Mouse (Mus musculus): ENCODE data around the gene Psme1.

Gene Psme1

DNA sequence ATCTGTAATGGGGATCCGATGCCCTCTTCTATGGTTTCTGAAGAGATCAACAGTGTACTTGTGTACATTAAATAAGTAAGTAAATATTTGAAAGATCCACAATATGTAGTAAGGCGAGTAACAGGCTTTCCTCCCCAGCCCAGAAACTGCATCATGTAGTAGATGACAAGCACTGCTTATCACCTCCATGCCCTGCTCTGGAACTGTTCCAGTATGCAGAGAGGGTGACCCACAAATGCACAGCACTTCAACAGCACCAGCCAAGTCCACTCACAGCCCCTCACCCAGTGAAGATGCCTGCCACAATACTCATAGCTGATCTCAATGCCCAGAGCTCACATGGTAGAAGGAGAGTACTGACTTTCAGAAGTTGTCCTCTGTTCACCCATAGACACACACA, 7.3 kb upstream of the Psme1 start:
- DNase-seq (ENCODE audit: low read depth, low spot score): no peak

DNA sequence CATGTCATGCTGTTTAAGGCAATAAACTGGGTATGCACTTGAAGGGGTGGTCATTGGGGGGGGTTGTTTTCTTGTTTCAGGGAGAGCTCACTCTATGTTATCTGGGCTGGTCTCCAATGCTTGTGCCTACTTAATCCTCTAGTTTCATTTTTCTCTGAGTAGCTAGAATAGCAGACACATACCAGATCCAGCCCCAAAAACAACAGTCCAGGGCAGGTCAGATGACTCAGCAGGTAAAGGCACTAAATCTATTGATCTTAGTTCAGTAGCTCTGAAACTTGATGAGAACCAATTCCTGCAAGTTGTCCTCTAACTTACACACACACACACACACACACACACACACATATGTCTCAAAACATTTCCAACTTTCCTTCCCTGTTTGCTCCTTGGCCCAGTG, 6.2 kb upstream of the Psme1 start:
- no peak for DNase-seq (ENCODE audit: low read depth, low spot score)

DNA sequence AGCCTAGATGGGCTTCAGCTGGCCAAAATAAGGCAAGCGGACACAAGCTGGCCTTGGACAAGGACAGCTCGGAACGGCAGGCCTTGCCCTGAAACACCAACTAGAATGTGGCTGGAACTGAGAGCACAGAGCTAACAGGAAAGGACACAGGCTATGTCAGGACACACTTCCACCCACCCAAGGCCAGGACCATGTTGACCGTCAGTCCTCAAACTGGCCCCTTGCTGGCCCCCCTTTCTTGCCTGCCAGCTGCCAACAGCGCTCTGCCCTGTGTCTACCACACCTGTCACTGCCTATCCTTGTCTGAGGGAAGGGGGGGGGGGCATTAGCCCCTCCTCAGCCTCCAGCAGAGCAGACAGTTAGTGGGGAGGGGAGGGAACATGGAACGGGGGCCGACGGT, 2.6 kb upstream of the Psme1 start, which contains the start of gene Fitm1:
Gene Fitm1, plus strand, starts transcription at position 316 of the 400 bp plus-strand sequence.
- no peak for DNase-seq (ENCODE audit: low read depth, low spot score)

DNA sequence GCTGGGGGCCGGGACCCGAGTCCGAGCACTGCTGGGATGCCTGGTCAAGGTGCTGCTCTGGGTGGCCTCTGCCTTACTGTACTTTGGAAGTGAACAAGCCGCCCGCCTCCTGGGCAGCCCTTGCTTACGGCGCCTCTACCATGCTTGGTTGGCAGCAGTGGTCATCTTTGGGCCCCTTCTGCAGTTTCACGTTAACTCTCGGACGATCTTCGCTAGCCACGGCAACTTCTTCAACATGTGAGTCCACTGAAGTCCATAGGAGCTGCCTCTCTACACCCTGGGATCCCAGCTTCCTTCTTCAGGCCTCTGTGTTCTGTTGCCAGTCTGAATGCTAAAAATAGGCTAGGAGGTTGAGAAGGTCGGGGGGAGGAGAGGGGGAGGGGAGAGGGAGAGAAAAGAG, 2.2 kb upstream of the Psme1 start:
- DNase-seq (ENCODE audit: low read depth, low spot score): no peak

DNA sequence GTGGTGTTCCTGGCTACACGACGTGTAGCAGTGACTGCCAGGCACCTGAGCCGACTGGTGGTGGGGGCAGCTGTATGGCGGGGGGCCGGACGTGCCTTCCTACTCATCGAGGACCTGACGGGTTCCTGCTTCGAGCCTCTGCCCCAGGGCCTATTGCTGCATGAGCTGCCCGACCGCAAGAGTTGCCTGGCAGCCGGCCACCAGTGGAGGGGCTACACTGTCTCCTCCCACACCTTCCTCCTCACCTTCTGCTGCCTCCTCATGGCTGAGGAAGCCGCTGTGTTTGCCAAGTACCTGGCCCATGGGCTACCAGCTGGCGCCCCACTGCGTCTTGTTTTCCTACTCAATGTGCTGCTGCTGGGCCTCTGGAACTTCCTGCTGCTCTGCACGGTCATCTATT, 1.5 kb upstream of the Psme1 start:
- no peak for DNase-seq (ENCODE audit: low read depth, low spot score)

DNA sequence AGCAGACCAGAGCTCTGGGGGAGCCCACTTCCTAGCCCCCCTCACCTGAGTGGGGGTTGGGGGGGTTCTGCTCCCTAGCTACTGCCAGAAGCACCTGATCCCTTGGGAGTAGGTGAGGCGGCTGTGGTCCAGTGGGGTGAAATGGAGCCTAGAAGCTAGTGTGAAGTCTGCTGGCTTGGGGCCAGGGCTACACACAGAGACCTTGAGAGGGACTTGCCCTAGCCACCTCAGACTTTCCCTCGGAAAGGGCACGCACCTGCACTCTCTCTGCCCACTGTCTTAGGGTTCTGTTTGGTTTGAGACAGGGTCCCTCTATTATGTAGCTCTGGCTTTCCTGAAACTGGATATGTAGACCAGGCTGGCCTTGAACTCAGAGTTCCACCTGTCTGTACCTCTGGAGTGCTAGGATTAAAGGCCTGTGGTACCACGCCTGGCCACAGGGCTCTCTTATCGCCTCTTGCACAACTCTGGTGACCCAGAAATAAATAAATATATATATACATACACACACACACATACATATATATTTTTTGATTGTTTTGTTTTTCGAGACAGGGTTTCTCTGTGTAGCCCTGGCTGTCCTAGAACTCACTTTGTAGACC, 846 bp downstream of the Psme1 start:
- DNase-seq (ENCODE audit: low read depth, low spot score): no peak

DNA sequence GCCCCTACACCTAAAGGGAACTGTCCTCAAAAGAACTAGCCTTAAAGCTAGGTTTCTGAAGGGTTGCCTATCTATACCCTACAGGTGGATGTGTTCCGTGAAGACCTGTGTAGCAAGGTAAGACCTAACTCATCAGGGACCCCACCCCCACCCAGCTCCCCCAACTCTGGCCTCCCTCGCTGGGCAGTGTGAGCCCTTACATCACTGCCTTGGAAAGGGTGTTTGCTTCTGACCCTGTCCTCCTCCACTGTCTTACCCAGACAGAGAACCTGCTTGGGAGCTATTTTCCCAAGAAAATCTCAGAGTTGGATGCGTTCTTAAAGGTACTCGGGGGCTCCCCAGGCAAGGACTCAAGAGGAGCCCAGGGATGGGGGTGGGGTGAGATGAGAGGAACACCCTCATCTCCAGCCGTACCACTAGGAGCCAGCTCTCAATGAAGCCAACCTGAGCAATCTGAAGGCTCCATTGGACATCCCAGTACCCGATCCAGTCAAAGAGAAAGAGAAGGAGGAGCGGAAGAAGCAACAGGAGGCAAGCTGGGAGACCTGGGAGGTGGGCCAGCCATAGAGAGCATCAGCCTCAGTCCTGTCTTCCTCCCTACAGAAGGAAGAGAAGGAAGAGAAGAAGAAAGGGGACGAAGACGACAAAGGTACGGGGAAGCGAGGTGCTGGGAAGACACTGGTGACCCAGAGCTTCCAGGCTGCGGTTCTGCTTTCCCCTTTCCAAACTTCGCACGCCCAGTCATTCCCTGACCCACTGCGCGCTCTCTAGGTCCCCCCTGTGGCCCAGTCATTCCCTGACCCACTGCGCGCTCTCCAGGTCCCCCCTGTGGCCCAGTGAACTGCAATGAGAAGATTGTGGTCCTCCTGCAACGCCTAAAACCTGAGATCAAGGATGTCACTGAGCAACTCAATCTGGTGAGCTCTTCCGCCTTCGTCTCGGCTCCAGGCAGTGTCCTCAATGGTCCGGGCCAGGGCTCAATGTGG, 1.9 kb downstream of the Psme1 start:
- no peak for DNase-seq (ENCODE audit: low read depth, low spot score)

DNA sequence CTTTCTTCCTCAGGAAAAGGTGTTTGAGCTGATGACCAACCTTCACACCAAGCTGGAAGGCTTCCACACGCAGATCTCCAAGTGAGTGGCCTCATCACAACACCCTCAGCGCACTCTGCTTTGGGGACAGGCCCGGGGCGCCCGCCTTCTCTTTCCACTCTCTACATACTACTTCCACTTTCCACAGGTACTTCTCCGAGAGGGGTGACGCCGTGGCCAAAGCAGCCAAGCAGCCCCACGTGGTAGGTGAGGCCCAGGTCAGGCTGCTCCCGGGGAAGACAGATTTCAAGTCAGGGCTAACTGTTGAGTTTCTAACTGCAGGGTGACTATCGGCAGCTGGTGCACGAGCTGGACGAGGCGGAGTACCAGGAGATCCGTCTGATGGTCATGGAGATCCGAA, 2.8 kb downstream of the Psme1 start:
- no peak for DNase-seq (ENCODE audit: low read depth, low spot score)

DNA sequence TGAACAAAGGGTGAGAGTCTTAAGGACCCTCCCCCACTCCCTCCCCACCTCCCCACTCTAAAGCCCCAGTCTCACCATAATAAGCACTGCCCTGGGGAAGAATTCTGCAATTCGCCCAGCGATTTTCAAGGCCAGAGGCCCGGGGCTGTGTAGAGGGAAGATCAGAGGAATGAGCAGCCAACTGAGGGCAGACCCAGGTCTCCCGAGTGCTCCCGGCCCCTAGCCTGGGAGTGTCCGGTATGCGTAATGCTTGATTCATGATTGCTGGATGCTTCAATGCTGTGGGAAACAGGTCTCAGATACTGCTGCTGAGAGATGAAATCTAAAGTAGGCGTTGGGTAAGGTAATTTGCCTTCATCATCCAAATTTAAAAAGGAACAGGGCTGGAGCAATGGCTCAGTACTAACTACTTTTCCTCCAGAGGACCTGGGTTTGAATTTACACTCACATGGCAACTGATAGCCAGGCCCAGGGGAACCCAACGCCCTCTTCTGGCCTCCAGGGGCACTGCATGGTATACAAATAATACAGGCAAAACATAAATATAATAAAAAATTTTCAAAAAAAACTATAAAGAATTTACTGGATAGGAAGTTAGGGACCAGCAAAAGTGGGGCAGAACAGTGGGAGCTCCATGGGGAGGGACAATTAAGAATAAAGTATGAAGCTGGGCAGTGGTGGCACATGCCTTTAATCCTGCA, 4.2 kb downstream of the Psme1 start:
- DNase-seq (ENCODE audit: low read depth, low spot score): no peak

DNA sequence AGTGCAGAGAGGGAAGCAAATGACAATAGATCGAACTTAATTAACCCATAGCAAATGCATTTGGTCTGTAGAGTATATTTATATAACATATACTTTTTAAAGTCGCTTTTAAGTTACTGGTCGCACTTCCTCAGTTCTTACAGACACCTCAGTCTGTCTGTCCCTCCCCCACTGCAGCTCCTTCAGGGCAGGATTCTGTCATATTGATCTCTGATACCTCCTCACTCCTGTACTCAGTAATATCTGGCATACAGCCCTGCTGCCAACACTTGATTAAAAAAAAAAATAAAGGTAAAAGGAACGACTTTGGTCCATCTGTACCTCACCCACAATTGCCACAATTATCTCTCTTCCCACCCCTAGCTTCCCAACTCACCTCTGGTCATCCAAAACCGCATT, 6.4 kb downstream of the Psme1 start:
- no peak for DNase-seq (ENCODE audit: low read depth, low spot score)

DNA sequence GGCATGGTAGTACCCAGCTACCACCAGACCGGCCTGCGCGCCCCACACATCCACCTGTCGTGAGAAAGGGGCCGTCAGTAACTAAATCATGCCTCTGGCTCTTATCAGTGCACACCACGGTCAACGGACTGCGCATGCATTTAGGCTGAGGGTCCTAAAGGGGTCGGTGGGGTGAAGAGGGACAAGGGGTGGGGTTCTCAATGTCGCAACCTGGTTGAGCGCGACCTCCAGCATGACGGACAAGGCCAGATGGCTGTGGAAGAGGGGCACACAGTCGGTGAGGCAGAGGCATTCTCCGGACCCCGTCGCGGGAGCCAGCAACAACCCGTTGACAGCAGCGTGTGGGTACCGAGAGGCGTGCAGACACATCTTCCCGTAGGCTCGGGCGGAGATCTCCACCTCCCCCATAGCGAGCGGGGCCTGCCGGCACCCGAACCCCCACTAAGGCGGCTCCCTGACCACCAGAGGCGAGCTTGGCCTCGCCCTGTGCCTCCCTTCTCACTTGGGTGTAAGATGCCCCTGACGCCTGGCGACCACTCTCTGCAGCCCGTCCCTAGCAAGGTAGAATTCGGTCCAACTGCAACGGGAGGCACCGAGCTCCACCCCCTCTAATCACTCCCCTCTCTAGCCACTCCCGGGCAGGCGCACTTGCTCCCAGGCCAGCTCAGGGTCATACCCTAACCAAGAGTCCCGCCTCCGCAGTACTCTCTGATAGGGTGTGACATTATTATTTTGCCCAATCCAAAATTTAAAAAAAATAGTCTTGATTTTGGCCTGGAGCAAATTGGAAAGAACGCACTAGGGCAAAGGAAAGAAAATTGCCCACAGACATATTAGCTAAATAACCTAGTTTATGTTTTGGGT, 7.0 kb downstream of the Psme1 start, which contains the start of gene Emc9:
Gene Emc9, minus strand, starts transcription at position 601 of the 864 bp plus-strand sequence.
- DNase-seq (ENCODE audit: low read depth, low spot score): peak; percentile 51

DNA sequence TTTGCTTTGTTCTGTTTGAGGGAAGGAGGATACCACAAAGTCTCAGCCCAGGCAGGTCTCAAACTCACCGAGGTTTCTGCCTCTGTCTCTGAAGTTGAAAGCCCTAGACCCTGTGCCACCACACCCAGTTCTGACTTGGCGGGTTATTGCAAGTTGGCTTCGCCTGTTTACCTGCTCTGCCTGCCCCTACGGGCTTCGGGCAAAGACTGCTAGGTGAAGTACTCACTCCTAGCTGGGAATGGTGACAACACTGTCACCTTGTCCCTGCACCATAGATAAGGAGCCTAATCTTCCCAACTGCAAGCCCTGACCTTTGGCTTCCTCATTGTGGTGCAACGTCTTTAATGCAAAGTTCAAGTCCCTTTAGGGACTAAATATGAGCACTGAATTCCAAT, 7.6 kb downstream of the Psme1 start:
- DNase-seq (ENCODE audit: low read depth, low spot score): no peak

DNA sequence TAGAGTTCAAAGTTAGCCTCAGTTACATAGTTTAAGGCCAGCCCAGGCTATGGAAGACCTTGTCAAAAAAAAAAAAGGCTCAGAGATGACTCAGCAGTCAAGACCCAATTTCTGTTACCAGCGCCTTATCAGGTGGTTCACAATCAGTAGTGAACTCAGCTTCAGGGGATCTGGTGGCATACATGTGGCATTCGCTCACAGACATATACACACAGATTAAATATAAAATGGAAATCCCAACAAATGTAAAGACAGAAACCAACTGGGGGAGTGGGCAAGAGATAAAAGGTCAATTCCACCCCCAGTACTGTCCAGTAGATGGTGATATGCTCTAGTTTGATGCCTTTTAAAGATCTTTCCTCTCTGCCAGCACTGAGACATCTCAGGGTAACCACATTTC, 8.2 kb downstream of the Psme1 start:
- no peak for DNase-seq (ENCODE audit: low read depth, low spot score)

DNA sequence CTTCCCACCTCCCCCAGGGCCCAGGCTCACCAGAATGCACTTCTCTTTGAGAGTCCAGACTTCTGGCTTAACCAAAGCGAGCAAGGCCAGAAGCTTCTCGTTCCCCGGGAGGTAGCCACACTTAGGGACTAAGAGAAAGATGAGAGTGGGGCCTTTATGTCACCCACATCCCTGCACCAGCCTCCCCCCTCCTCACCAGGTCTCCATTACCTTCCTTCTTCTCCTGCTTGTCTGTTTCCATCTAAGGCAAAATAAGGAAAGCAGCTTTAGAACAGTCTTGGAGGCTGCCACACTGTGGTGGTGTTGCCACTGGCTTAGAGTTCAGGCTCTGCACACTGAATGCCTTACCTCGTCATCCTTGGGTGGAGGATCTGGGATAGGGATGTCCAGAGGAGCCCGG, 11.3 kb downstream of the Psme1 start:
- no peak for DNase-seq (ENCODE audit: low read depth, low spot score)

DNA sequence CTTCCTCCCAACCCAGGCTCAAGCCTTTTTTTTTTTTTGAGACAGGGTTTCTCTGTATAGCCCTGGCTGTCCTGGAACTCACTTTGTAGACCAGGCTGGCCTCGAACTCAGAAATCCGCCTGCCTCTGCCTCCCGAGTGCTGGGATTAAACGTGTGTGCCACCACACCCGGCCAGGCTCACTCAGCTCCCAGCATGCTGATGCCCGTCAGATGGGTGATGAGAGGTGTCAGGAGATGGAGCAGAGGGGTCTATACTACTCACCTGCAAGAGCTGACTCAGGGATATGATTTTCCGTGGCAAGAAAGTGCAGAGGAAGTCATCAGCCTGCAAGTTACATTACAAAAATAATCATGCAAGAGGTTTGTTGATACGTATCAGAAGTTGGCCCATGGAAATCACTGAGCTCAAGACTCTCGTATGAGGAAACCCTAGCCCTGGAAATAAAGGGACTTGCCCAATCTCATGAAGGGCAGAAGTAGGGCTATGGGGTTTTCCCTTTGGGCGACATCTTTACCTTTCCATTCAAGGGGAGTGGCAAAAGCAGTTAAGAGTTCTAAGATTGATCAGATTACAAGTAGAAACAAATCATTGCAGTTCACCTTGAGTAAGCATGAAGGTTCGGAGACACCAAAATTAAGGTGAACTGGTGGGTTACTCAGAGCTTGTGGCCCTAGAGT, 12.0 kb downstream of the Psme1 start:
- DNase-seq (ENCODE audit: low read depth, low spot score): no peak

DNA sequence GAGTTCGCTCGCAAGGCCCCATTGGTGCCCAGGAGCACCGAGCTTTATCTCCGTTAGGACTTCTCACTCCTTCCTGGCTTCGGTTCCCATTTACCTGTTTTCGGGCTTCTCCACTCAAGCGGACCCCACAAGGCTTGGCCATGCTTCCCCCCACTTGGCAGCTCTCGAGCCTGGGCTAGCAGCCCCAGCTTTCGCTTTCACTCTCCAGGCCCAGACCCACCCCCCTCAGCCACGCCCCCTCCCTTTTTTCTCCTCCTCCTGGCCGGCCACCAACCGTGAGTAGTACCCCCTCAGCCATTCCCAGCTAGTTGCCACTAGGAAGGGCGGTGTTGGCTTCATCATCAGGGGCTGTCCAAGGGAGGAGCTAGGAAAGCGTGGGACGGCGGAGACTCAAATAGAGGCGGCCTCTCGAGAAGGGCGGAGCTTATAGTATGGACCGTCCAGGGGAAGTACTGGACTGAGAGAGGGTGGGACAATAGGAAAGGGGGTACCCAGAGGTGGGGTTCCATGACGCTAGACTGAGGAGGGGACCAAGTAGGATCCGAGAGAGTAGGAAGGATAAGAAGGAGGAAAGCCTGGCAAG, 12.9 kb downstream of the Psme1 start, which contains the start of gene Psme2:
Gene Psme2, minus strand, starts transcription at position 366 of the 583 bp plus-strand sequence.
- peak; percentile 96 for DNase-seq (ENCODE audit: low read depth, low spot score)

DNA sequence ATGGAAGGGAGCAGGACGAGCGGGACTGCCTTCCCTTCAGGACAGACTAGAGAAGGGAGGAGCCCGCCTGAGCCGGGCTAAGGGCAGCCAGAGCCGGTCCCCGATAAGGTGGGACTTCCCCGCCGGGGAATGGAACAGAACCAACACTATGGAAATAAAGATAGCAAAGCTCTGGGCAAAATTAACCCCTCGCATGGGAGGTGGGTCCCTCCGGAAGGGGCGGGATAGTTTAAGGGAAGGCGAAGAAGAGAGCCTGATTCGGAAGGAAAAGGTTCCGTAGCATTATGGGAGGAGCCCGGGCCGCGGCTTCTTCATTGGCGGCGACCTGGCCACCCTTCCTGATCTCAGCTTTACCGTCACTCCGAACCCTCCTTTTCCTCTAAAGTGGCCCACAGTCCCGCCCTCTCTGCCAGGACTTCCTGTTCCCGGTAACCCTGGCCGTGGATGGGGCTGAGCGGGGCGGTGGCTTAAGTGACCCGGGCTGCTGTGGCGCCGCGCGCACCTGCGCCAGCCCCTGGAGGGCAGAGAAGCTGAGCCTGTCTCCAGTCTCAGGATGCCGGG, 13.5 kb downstream of the Psme1 start, which contains the start of gene Rnf31:
Gene Rnf31, plus strand, starts transcription at position 378 of the 561 bp plus-strand sequence.
- peak; percentile 93 for DNase-seq (ENCODE audit: low read depth, low spot score)

DNA sequence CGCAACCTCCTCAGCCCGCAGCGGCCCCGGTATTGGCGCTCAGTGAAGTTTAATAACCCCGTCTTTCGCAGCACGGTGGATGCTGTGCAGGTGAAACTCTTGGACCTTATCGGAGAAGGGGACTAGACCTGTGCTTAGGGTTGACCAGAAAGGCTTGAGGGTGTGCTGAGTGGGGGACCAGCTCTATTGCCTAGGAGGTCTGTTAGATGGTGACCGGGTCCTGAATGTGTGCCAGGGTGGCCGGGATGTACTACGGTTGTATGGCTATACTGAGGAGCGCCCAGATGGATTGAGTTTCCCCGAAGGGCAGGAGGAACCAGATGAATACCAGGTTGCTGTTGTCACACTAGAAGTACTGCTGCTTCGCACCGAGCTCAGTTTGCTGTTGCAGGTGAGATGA, 14.3 kb downstream of the Psme1 start:
- DNase-seq (ENCODE audit: low read depth, low spot score): no peak

DNA sequence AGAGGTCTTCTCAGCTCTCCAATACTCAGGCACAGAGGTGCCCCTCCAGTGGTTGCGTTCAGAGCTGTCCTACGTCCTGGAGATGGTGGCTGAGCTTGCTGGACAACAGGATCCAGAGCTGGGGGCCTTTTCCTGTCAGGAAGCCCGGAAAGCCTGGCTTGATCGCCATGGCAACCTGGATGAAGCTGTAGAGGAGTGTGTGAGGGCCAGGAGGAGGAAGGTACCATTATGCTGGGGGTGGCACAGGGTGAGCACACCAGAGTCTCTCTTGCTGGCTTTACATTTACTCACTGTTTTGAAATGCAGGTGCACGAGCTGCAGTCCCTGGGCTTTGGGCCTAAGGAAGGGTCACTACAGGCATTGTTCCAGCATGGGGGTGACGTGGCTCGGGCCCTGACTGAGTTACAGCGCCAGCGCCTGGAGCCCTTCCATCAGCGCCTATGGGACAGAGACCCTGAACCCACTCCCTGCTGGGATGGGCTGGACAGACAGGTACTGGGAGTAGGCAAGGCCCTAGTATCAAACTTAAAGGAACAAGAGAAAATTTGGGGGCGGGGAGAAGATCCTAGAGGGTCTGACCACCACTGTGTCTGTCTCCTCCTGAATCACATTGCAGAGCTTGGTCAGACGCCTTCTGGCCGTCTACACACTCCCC, 18.2 kb downstream of the Psme1 start:
- no peak for DNase-seq (ENCODE audit: low read depth, low spot score)
